Mouse (Mus musculus): ENCODE measurements around the gene Vkorc1l1. TPM values are rescaled to one million over a fixed set of nuclear protein-coding genes. Genes with fewer than 3 reads are reported as not detected.
A peak's percentile ranks its signal among the peaks of the same experiment; 100 is the strongest.

The Vkorc1l1 gene
- polyA plus RNA-seq, 1 experiment from 2014 or later: 29.4 TPM

- Histone ChIP-seq H3K36me3 (ENCODE audit: control insufficient read depth, insufficient read depth, low read length) (peaks cover 1% of the 10 kb centered on the region; the same call in 1 of the 2 replicates), H3K9ac (ENCODE audit: low read depth, low read length) (no peak overlapping the region), H3K9me3 (ENCODE audit: control insufficient read depth, low read length) (no peaks in the 10 kb centered on the region), H3K27ac (ENCODE audit: low read depth, low read length) (peak overlapping the region; percentile 38; the same call in 1 of the 2 replicates), H3K4me3 (ENCODE audit: low read depth, low read length) (no peak overlapping the region), H3K4me1 (replicated peaks; ENCODE audit: control insufficient read depth, insufficient read depth, low read length) (peaks cover 4% of the 10 kb centered on the region; the same call in 1 of the 2 replicates), H3K4me2 (peak overlapping the region; percentile 13; the same call in 1 of the 2 replicates), H3K27me3 (replicated peaks; ENCODE audit: control insufficient read depth, insufficient read depth, low read length) (no peaks in the 10 kb centered on the region; the same call in 1 of the 2 replicates)
- no peak for DNase-seq (ENCODE audit: low spot score)
- 71% methylated on average over 5 of the region's 5 CpGs for whole genome bisulfite sequencing
- ATAC-seq (replicated peaks; ENCODE audit: low FRiP score): no peak
Observed at GRCm38 (mm10) chr5:130021361-130021966, 79.7 kb downstream of the Vkorc1l1 start.

- ATAC-seq (replicated peaks; ENCODE audit: low FRiP score) (no peak), DNase-seq (ENCODE audit: low spot score) (no peak)
- WGBS: 74% methylated on average over 7 of the region's 7 CpGs
- Histone ChIP-seq H3K4me3 (ENCODE audit: low read depth, low read length) (no peak overlapping the region; the same call in 1 of the 2 replicates), H3K36me3 (ENCODE audit: control insufficient read depth, insufficient read depth, low read length) (no peaks in the 10 kb centered on the region), H3K9ac (ENCODE audit: low read depth, low read length) (no peak overlapping the region), H3K9me3 (ENCODE audit: control insufficient read depth, low read length) (no peaks in the 10 kb centered on the region), H3K27ac (ENCODE audit: low read depth, low read length) (no peak overlapping the region), H3K27me3 (replicated peaks; ENCODE audit: control insufficient read depth, insufficient read depth, low read length) (no peaks in the 10 kb centered on the region; the same call in 1 of the 2 replicates), H3K4me1 (replicated peaks; ENCODE audit: control insufficient read depth, insufficient read depth, low read length) (peaks cover 4% of the 10 kb centered on the region; the same call in 1 of the 2 replicates), H3K4me2 (peak overlapping the region; percentile 86)
Observed at GRCm38 (mm10) chr5:130022366-130022765, 80.6 kb downstream of the Vkorc1l1 start.

GRCm38 (mm10) chr5:130023067-130023766 lies 81.4 kb downstream of the Vkorc1l1 start:
- no peak for DNase-seq (ENCODE audit: low spot score)
- ATAC-seq (replicated peaks; ENCODE audit: low FRiP score): no peak
- no peak overlapping the region for H3K27ac ChIP-seq (ENCODE audit: low read depth, low read length)
- H3K4me3 ChIP-seq (ENCODE audit: low read depth, low read length): peak overlapping the region; percentile 66
- H3K9me3 ChIP-seq (ENCODE audit: control insufficient read depth, low read length): no peaks in the 10 kb centered on the region
- H3K9ac ChIP-seq (ENCODE audit: low read depth, low read length): peak overlapping the region; percentile 55; the same call in 1 of the 2 replicates
- no peaks in the 10 kb centered on the region; the same call in 1 of the 2 replicates for H3K27me3 ChIP-seq (replicated peaks; ENCODE audit: control insufficient read depth, insufficient read depth, low read length)
- peak overlapping the region; percentile 86 for H3K4me2 ChIP-seq
- H3K4me1 ChIP-seq (replicated peaks; ENCODE audit: control insufficient read depth, insufficient read depth, low read length): peaks cover 4% of the 10 kb centered on the region; the same call in 1 of the 2 replicates
- H3K36me3 ChIP-seq (ENCODE audit: control insufficient read depth, insufficient read depth, low read length): no peaks in the 10 kb centered on the region
- WGBS: 37% methylated on average over 12 of the region's 12 CpGs

- Histone ChIP-seq H3K4me3 (ENCODE audit: low read depth, low read length) (peak overlapping the region; percentile 66), H3K9me3 (ENCODE audit: control insufficient read depth, low read length) (no peaks in the 10 kb centered on the region), H3K36me3 (ENCODE audit: control insufficient read depth, insufficient read depth, low read length) (no peaks in the 10 kb centered on the region), H3K4me2 (peak overlapping the region; percentile 86), H3K9ac (ENCODE audit: low read depth, low read length) (peak overlapping the region; percentile 55), H3K4me1 (replicated peaks; ENCODE audit: control insufficient read depth, insufficient read depth, low read length) (peaks cover 4% of the 10 kb centered on the region; the same call in 1 of the 2 replicates), H3K27ac (ENCODE audit: low read depth, low read length) (peak overlapping the region; percentile 89), H3K27me3 (replicated peaks; ENCODE audit: control insufficient read depth, insufficient read depth, low read length) (no peaks in the 10 kb centered on the region; the same call in 1 of the 2 replicates)
- ATAC-seq (replicated peaks; ENCODE audit: low FRiP score) (peak; percentile 90), DNase-seq (ENCODE audit: low spot score) (peak; percentile 83)
- WGBS: under 1% methylated on average over 32 of the region's 32 CpGs
Observed at GRCm38 (mm10) chr5:130023767-130024539, 82.2 kb downstream of the Vkorc1l1 start.

GRCm38 (mm10) chr5:130027134-130027533 lies 85.4 kb downstream of the Vkorc1l1 start:
- H3K36me3 ChIP-seq (ENCODE audit: control insufficient read depth, insufficient read depth, low read length): no peaks in the 10 kb centered on the region
- H3K9ac ChIP-seq (ENCODE audit: low read depth, low read length): no peak overlapping the region
- no peak overlapping the region for H3K27ac ChIP-seq (ENCODE audit: low read depth, low read length)
- 77% methylated on average over 5 of the region's 5 CpGs for WGBS
- no peaks in the 10 kb centered on the region for H3K9me3 ChIP-seq (ENCODE audit: control insufficient read depth, low read length)
- H3K4me1 ChIP-seq (replicated peaks; ENCODE audit: control insufficient read depth, insufficient read depth, low read length): 0 out of 2 replicates have a peak, but pooled peaks cover 6% of the 10 kb centered on the region
- DNase-seq (ENCODE audit: low spot score): no peak
- H3K4me3 ChIP-seq (ENCODE audit: low read depth, low read length): no peak overlapping the region
- H3K27me3 ChIP-seq (replicated peaks; ENCODE audit: control insufficient read depth, insufficient read depth, low read length): no peaks in the 10 kb centered on the region; the same call in 1 of the 2 replicates
- no peak for ATAC-seq (replicated peaks; ENCODE audit: low FRiP score)
- no peak overlapping the region for H3K4me2 ChIP-seq

GRCm38 (mm10) chr5:130027696-130028095 lies 85.9 kb downstream of the Vkorc1l1 start:
- no peaks in the 10 kb centered on the region for H3K36me3 ChIP-seq (ENCODE audit: control insufficient read depth, insufficient read depth, low read length)
- no peak for DNase-seq (ENCODE audit: low spot score)
- peaks cover 9% of the 10 kb centered on the region for H3K4me1 ChIP-seq (replicated peaks; ENCODE audit: control insufficient read depth, insufficient read depth, low read length)
- WGBS: 83% methylated on average over 7 of the region's 7 CpGs
- no peak for ATAC-seq (replicated peaks; ENCODE audit: low FRiP score)
- no peaks in the 10 kb centered on the region for H3K9me3 ChIP-seq (ENCODE audit: control insufficient read depth, low read length)
- no peak overlapping the region for H3K4me3 ChIP-seq (ENCODE audit: low read depth, low read length)
- H3K27ac ChIP-seq (ENCODE audit: low read depth, low read length): no peak overlapping the region
- no peaks in the 10 kb centered on the region; the same call in 1 of the 2 replicates for H3K27me3 ChIP-seq (replicated peaks; ENCODE audit: control insufficient read depth, insufficient read depth, low read length)
- H3K4me2 ChIP-seq: no peak overlapping the region
- H3K9ac ChIP-seq (ENCODE audit: low read depth, low read length): no peak overlapping the region

GRCm38 (mm10) chr5:130029142-130029897 lies 87.5 kb downstream of the Vkorc1l1 start, which contains the start of the genes Asl and Crcp:
TSS of gene Asl (minus strand) at chr5:130029247.
TSS of gene Crcp (plus strand) at chr5:130029290.
- H3K36me3 ChIP-seq (ENCODE audit: control insufficient read depth, insufficient read depth, low read length): no peaks in the 10 kb centered on the region
- H3K4me1 ChIP-seq (replicated peaks; ENCODE audit: control insufficient read depth, insufficient read depth, low read length): peaks cover 18% of the 10 kb centered on the region
- H3K9ac ChIP-seq (ENCODE audit: low read depth, low read length): peak within 1 kb of the TSS; percentile 79
- H3K27ac ChIP-seq (ENCODE audit: low read depth, low read length): peak within 1 kb of the TSS; percentile 82
- H3K27me3 ChIP-seq (replicated peaks; ENCODE audit: control insufficient read depth, insufficient read depth, low read length): no peaks in the 10 kb centered on the region; the same call in 1 of the 2 replicates
- DNase-seq (ENCODE audit: low spot score) (peak; percentile 84), ATAC-seq (replicated peaks; ENCODE audit: low FRiP score) (peak; percentile 81)
- WGBS: 1% methylated on average over 51 of the region's 51 CpGs
- peak within 1 kb of the TSS; percentile 76 for H3K4me3 ChIP-seq (ENCODE audit: low read depth, low read length)
- H3K4me2 ChIP-seq: peak within 1 kb of the TSS; percentile 80
- H3K9me3 ChIP-seq (ENCODE audit: control insufficient read depth, low read length): no peaks in the 10 kb centered on the region
